Mouse (Mus musculus): ENCODE results near the gene Cep95. TPM values are rescaled to one million over a fixed set of nuclear protein-coding genes. Genes with fewer than 3 reads are reported as not detected.
A peak's percentile ranks its signal among the peaks of the same experiment; 100 is the strongest.

The Cep95 gene
- polyA plus RNA-seq, 1 experiment from 2014 or later = 22.7 TPM

- H3K27me3 ChIP-seq (ENCODE audit: control insufficient read depth, insufficient read depth, low read length) = no peaks in the 10 kb centered on the region
- 0 out of 2 replicates have a peak overlapping the region, but pooled peaks have one; percentile 11 for H3K27ac ChIP-seq (ENCODE audit: low read length)
- H3K4me2 ChIP-seq (replicated peaks; ENCODE audit: low read depth, low read length) = no peak overlapping the region
- H3K4me1 ChIP-seq (ENCODE audit: control insufficient read depth, insufficient read depth, low read length) = 0 out of 2 replicates have a peak, but pooled peaks cover 3% of the 10 kb centered on the region
- 55% methylated on average over 4 of the region's 4 CpGs for WGBS
- H3K36me3 ChIP-seq (ENCODE audit: control insufficient read depth, insufficient read depth, low read length) = peaks cover 56% of the 10 kb centered on the region
- no peak overlapping the region for H3K9ac ChIP-seq (replicated peaks; ENCODE audit: low read depth, low read length)
- H3K9me3 ChIP-seq (ENCODE audit: control insufficient read depth, low read depth, low read length) = no peaks in the 10 kb centered on the region
- H3K4me3 ChIP-seq (ENCODE audit: low read depth, low read length) = no peak overlapping the region
- no peak for ATAC-seq (ENCODE audit: insufficient number of reproducible peaks, insufficient read depth, low FRiP score, low read depth)
Measured at GRCm38 (mm10) chr11:106820972-106821371, 31.9 kb downstream of the Cep95 start.

GRCm38 (mm10) chr11:106821397-106821796, 32.3 kb downstream of the Cep95 start:
- H3K9me3 ChIP-seq (ENCODE audit: control insufficient read depth, low read depth, low read length) = no peaks in the 10 kb centered on the region
- H3K36me3 ChIP-seq (ENCODE audit: control insufficient read depth, insufficient read depth, low read length) = peaks cover 54% of the 10 kb centered on the region
- WGBS = 86% methylated on average over 6 of the region's 6 CpGs
- H3K27me3 ChIP-seq (ENCODE audit: control insufficient read depth, insufficient read depth, low read length) = no peaks in the 10 kb centered on the region
- 0 out of 2 replicates have a peak overlapping the region, but pooled peaks have one; percentile 11 for H3K27ac ChIP-seq (ENCODE audit: low read length)
- no peak overlapping the region for H3K9ac ChIP-seq (replicated peaks; ENCODE audit: low read depth, low read length)
- no peak for ATAC-seq (ENCODE audit: insufficient number of reproducible peaks, insufficient read depth, low FRiP score, low read depth)
- H3K4me2 ChIP-seq (replicated peaks; ENCODE audit: low read depth, low read length) = no peak overlapping the region
- H3K4me3 ChIP-seq (ENCODE audit: low read depth, low read length) = no peak overlapping the region
- 0 out of 2 replicates have a peak, but pooled peaks cover 3% of the 10 kb centered on the region for H3K4me1 ChIP-seq (ENCODE audit: control insufficient read depth, insufficient read depth, low read length)

GRCm38 (mm10) chr11:106822491-106822890, 33.4 kb downstream of the Cep95 start:
- H3K36me3 ChIP-seq (ENCODE audit: control insufficient read depth, insufficient read depth, low read length) = peaks cover 45% of the 10 kb centered on the region
- no peak for ATAC-seq (ENCODE audit: insufficient number of reproducible peaks, insufficient read depth, low FRiP score, low read depth)
- H3K27me3 ChIP-seq (ENCODE audit: control insufficient read depth, insufficient read depth, low read length) = no peaks in the 10 kb centered on the region
- H3K4me1 ChIP-seq (ENCODE audit: control insufficient read depth, insufficient read depth, low read length) = 0 out of 2 replicates have a peak, but pooled peaks cover 3% of the 10 kb centered on the region
- 91% methylated on average over 8 of the region's 8 CpGs for WGBS
- H3K9ac ChIP-seq (replicated peaks; ENCODE audit: low read depth, low read length) = no peak overlapping the region
- no peaks in the 10 kb centered on the region for H3K9me3 ChIP-seq (ENCODE audit: control insufficient read depth, low read depth, low read length)
- H3K4me2 ChIP-seq (replicated peaks; ENCODE audit: low read depth, low read length) = no peak overlapping the region
- H3K4me3 ChIP-seq (ENCODE audit: low read depth, low read length) = no peak overlapping the region
- H3K27ac ChIP-seq (ENCODE audit: low read length) = no peak overlapping the region

- 82% methylated on average over 5 of the region's 5 CpGs for WGBS
- Histone ChIP-seq H3K4me2 (replicated peaks; ENCODE audit: low read depth, low read length) (no peak overlapping the region), H3K4me1 (ENCODE audit: control insufficient read depth, insufficient read depth, low read length) (0 out of 2 replicates have a peak, but pooled peaks cover under 1% of the 10 kb centered on the region), H3K36me3 (ENCODE audit: control insufficient read depth, insufficient read depth, low read length) (peaks cover 48% of the 10 kb centered on the region), H3K9me3 (ENCODE audit: control insufficient read depth, low read depth, low read length) (no peaks in the 10 kb centered on the region), H3K4me3 (ENCODE audit: low read depth, low read length) (no peak overlapping the region), H3K27ac (ENCODE audit: low read length) (no peak overlapping the region), H3K27me3 (ENCODE audit: control insufficient read depth, insufficient read depth, low read length) (no peaks in the 10 kb centered on the region), H3K9ac (replicated peaks; ENCODE audit: low read depth, low read length) (no peak overlapping the region)
- no peak for ATAC-seq (ENCODE audit: insufficient number of reproducible peaks, insufficient read depth, low FRiP score, low read depth)
Measured at GRCm38 (mm10) chr11:106822911-106823310, 33.9 kb downstream of the Cep95 start.

- H3K9me3 ChIP-seq (ENCODE audit: control insufficient read depth, low read depth, low read length) = no peaks in the 10 kb centered on the region
- H3K4me3 ChIP-seq (ENCODE audit: low read depth, low read length) = no peak overlapping the region
- peaks cover 48% of the 10 kb centered on the region for H3K36me3 ChIP-seq (ENCODE audit: control insufficient read depth, insufficient read depth, low read length)
- H3K4me1 ChIP-seq (ENCODE audit: control insufficient read depth, insufficient read depth, low read length) = no peaks in the 10 kb centered on the region
- H3K27ac ChIP-seq (ENCODE audit: low read length) = no peak overlapping the region
- WGBS = 92% methylated on average over 8 of the region's 8 CpGs
- no peak overlapping the region for H3K4me2 ChIP-seq (replicated peaks; ENCODE audit: low read depth, low read length)
- no peak for ATAC-seq (ENCODE audit: insufficient number of reproducible peaks, insufficient read depth, low FRiP score, low read depth)
- H3K27me3 ChIP-seq (ENCODE audit: control insufficient read depth, insufficient read depth, low read length) = no peaks in the 10 kb centered on the region
- H3K9ac ChIP-seq (replicated peaks; ENCODE audit: low read depth, low read length) = no peak overlapping the region
Measured at GRCm38 (mm10) chr11:106823741-106824140, 34.7 kb downstream of the Cep95 start.

- Histone ChIP-seq H3K36me3 (ENCODE audit: control insufficient read depth, insufficient read depth, low read length) (peaks cover 44% of the 10 kb centered on the region), H3K27me3 (ENCODE audit: control insufficient read depth, insufficient read depth, low read length) (no peaks in the 10 kb centered on the region), H3K9me3 (ENCODE audit: control insufficient read depth, low read depth, low read length) (no peaks in the 10 kb centered on the region), H3K9ac (replicated peaks; ENCODE audit: low read depth, low read length) (no peak overlapping the region), H3K4me1 (ENCODE audit: control insufficient read depth, insufficient read depth, low read length) (no peaks in the 10 kb centered on the region), H3K4me3 (ENCODE audit: low read depth, low read length) (no peak overlapping the region), H3K27ac (ENCODE audit: low read length) (no peak overlapping the region), H3K4me2 (replicated peaks; ENCODE audit: low read depth, low read length) (no peak overlapping the region)
- 88% methylated on average over 10 of the region's 10 CpGs for WGBS
- no peak for ATAC-seq (ENCODE audit: insufficient number of reproducible peaks, insufficient read depth, low FRiP score, low read depth)
Measured at GRCm38 (mm10) chr11:106824403-106824802, 35.4 kb downstream of the Cep95 start.

- no peaks in the 10 kb centered on the region for H3K9me3 ChIP-seq (ENCODE audit: control insufficient read depth, low read depth, low read length)
- no peak overlapping the region for H3K9ac ChIP-seq (replicated peaks; ENCODE audit: low read depth, low read length)
- peaks cover 46% of the 10 kb centered on the region for H3K36me3 ChIP-seq (ENCODE audit: control insufficient read depth, insufficient read depth, low read length)
- no peak overlapping the region for H3K4me3 ChIP-seq (ENCODE audit: low read depth, low read length)
- no peaks in the 10 kb centered on the region for H3K4me1 ChIP-seq (ENCODE audit: control insufficient read depth, insufficient read depth, low read length)
- no peak overlapping the region for H3K27ac ChIP-seq (ENCODE audit: low read length)
- WGBS = 88% methylated on average over 7 of the region's 7 CpGs
- no peak overlapping the region for H3K4me2 ChIP-seq (replicated peaks; ENCODE audit: low read depth, low read length)
- H3K27me3 ChIP-seq (ENCODE audit: control insufficient read depth, insufficient read depth, low read length) = no peaks in the 10 kb centered on the region
- no peak for ATAC-seq (ENCODE audit: insufficient number of reproducible peaks, insufficient read depth, low FRiP score, low read depth)
Measured at GRCm38 (mm10) chr11:106828079-106828478, 39.0 kb downstream of the Cep95 start.

- H3K4me1 ChIP-seq (ENCODE audit: control insufficient read depth, insufficient read depth, low read length) = no peaks in the 10 kb centered on the region
- 92% methylated on average over 3 of the region's 3 CpGs for WGBS
- ATAC-seq (ENCODE audit: insufficient number of reproducible peaks, insufficient read depth, low FRiP score, low read depth) = no peak
- no peak overlapping the region for H3K4me2 ChIP-seq (replicated peaks; ENCODE audit: low read depth, low read length)
- H3K9ac ChIP-seq (replicated peaks; ENCODE audit: low read depth, low read length) = no peak overlapping the region
- H3K36me3 ChIP-seq (ENCODE audit: control insufficient read depth, insufficient read depth, low read length) = peaks cover 53% of the 10 kb centered on the region
- H3K9me3 ChIP-seq (ENCODE audit: control insufficient read depth, low read depth, low read length) = no peaks in the 10 kb centered on the region
- H3K27me3 ChIP-seq (ENCODE audit: control insufficient read depth, insufficient read depth, low read length) = no peaks in the 10 kb centered on the region
- H3K27ac ChIP-seq (ENCODE audit: low read length) = no peak overlapping the region
- H3K4me3 ChIP-seq (ENCODE audit: low read depth, low read length) = no peak overlapping the region
Measured at GRCm38 (mm10) chr11:106842002-106842401, 53.0 kb downstream of the Cep95 start.

- H3K4me2 ChIP-seq (replicated peaks; ENCODE audit: low read depth, low read length) = no peak overlapping the region
- no peaks in the 10 kb centered on the region for H3K9me3 ChIP-seq (ENCODE audit: control insufficient read depth, low read depth, low read length)
- no peaks in the 10 kb centered on the region for H3K27me3 ChIP-seq (ENCODE audit: control insufficient read depth, insufficient read depth, low read length)
- H3K9ac ChIP-seq (replicated peaks; ENCODE audit: low read depth, low read length) = no peak overlapping the region
- no peaks in the 10 kb centered on the region for H3K4me1 ChIP-seq (ENCODE audit: control insufficient read depth, insufficient read depth, low read length)
- H3K36me3 ChIP-seq (ENCODE audit: control insufficient read depth, insufficient read depth, low read length) = peaks cover 44% of the 10 kb centered on the region
- WGBS = 59% methylated on average over 2 of the region's 2 CpGs
- H3K4me3 ChIP-seq (ENCODE audit: low read depth, low read length) = no peak overlapping the region
- no peak overlapping the region for H3K27ac ChIP-seq (ENCODE audit: low read length)
- no peak for ATAC-seq (ENCODE audit: insufficient number of reproducible peaks, insufficient read depth, low FRiP score, low read depth)
Measured at GRCm38 (mm10) chr11:106851438-106851837, 62.4 kb downstream of the Cep95 start.
